Mouse (Mus musculus): ENCODE results near the gene Nemf.
"Not testable (repeated sequence)": the region's sequence is repeated elsewhere in the genome, so short reads cannot be mapped to it uniquely, and the experiment has no call there.

Nemf gene

DNA sequence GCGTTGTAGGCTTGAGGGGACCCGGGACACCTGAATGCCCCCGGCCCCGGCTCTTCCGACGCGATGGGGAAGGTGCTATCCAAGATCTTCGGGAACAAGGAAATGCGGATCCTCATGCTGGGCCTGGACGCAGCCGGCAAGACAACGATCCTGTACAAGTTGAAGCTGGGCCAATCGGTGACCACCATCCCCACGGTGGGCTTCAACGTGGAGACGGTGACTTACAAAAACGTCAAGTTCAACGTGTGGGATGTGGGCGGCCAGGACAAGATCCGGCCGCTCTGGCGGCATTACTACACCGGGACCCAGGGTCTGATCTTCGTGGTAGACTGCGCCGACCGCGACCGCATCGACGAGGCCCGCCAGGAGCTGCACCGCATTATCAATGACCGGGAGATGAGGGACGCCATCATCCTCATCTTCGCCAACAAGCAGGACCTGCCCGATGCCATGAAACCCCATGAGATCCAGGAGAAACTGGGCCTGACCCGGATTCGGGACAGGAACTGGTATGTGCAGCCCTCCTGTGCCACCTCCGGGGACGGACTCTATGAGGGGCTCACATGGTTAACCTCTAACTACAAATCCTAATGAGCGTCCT, 15.9 kb upstream of the Nemf start:
- peak; percentile 18 for DNase-seq (ENCODE audit: low spot score)

DNA sequence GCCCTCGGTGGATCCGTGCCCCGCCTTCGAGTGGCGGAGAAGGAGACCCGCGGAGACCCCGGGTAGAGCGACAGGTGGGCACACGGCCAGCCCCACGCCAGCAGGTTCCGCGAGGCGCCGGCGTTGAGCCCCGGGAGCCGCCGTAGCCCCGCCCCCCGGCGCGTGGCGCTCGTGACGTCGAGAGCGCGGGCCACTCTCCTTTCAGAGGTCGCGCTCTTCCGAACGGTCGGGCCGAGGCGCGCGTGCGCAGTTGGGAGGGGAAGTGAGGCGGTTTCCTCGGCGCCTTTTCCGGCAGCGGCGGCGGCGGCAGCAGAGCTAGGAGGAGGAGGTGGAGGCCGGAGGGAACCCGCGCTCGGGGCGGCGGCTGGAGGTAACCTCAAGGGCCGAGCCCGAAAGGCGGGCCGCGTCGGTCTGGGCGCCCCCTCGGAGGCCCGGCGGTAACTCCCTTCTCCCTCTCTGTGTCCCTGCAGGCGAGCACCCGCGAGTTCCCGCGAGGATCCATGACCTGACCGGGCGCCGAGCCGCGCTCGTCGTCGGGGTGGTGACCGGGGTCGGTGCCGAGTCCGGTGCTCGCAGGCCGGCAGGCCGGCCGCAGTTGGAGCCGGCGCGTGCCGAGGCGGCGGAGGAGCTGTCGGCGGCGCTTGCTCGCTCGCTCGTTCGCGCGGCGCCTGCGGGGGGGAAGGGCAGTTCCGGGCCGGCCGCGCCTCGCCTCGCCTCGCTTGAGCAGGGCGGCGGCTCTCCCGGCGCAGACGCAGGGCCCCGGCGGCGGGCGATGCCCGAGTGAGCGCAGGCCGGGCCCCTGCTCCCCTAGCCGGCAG, 15.1 kb upstream of the Nemf start, which contains the start of the genes Arf6 and Gm9887:
Gene Arf6 (plus strand): TSS at position 297 of the 818 bp plus-strand sequence.
Gene Gm9887 (minus strand): TSS at position 605 of the 818 bp plus-strand sequence.
- DNase-seq (ENCODE audit: low spot score), result peak; percentile 96

DNA sequence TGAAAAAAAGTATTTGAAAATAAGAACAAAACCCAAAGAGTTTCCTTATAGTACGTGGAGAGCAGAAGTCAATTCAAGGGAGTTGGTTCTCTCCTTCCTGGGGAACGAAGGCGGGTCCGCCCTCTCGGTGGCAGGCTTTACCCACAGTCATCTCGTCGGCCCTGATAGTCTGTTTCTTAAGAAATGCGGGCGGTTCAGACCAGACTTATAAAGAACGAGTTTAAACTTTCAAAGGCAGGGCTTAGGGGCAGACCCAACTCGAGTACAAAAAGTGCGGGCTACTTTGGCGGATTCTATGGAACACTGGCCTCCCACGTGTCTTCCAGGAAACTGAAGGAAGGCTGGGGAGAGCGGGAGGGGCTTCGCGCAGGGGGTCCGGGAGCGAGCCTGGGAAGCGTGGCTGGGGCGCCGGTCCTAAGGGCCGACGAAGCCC, 14.5 kb upstream of the Nemf start:
- no peak for DNase-seq (ENCODE audit: low spot score)

DNA sequence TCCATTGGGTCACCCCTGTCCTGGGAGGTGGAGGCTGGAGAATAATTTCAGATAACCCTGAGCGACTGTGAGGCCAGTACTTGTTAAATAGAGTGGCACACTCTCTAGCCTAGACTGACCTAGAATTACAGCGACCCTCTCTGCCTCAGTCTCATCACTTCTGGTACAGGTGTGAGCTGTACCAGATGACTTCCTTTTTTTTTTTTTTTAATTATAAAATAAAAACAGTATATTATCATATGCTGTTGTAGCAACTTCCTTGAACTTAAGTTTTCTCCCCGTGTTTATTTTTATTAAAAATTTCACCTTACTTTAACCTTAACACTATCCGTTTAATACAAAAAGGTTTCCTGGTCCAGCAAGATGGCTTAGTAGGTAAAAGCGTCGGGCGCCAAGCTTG, 14.0 kb upstream of the Nemf start:
- no peak for DNase-seq (ENCODE audit: low spot score)

DNA sequence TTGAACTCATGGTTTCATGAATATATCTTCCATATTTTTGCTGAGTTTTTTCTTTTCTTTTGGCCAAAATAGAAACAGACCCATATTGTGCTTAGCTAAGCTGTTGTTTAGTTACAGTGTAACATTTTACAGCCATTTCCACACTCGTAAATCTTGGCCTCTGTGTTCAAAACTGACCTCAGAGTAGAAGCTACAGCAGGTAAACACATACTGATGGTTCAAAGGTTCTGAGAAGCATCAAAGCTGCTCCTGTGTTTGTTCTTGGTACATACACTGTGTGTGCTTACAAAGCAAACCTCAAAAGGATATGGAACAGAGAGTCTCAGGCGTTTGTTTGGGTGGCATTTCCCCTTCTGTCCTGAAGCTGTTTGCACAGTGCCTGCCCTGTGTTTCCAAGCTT, 10.6 kb upstream of the Nemf start:
- DNase-seq (ENCODE audit: low spot score), result no peak

DNA sequence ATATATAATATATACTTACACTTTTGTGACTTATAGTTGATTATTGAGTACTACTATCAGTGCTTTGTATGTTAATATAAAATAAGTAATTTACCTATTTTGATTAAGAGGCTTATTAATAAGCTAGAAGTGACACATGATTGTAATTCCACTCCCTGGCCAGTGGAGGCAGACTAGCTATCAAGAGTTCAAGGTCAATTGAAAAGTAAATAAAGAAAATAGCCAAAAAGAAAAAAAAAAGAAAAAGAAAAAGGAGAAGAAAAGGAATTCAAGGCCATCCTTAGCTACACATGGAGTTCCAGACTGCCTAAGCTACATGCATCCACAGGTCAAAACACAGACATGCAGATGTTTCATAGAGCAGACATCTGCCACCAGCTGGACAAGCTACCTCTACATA, 9.5 kb upstream of the Nemf start:
- DNase-seq (ENCODE audit: low spot score), result no peak

DNA sequence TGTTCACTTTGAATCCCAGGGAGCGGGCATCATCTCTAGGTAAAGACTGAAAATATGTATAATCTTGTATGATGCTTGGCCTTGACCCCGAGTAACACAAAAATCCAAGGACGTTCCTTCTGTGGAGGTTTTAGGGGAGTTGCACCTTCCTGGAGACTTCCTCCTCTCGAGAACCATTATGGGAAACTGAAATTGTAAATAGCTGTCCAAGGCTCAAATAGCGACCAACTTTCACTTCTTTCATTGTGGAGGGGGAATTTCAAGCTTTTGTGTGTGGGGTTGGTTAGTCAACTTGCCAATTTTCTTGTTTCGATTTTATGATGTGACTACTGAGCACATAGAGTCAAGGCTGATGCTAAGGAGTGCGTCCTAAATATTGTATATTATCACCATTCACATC, 8.8 kb upstream of the Nemf start:
- no peak for DNase-seq (ENCODE audit: low spot score)

DNA sequence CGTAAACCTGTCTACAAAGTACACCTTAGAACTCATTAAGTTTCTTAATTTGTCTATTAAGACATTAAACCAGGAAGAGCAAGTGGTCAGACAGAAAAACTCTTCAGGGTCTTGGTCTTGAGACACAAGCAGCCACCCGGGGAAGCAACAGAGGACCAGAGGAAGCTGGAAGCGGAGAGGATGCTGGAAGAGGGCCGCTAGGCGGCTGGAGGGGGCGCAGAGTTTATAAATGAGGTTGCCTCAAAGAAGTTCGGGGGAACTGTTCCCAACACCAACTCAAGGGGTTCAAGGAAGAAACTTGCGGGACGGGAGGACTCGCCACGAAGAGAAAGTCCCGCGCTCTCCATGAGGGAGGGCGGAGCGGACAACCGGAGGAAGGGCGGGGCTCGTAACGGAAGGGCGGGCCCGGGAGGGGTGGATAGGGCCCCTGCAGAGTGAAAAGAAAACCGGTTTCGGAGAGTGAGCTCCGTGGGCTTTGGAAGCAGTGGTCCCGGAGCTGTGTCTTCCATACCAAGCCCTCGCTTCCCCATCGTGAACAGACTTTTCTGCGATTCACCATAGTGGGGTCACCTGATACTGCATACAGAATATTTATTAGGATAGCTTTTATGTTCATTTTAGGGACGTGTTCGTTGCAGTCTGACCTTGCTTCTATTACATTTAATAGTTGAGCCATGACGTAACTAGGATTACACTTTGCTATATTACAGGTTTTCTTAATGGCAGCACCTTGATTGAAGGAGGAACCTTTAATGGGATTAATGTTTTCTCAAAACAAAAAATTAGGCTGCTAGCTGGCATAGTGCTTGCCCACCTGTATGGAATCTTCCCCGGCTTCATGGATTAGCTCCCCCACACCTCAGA, 7.2 kb upstream of the Nemf start:
- DNase-seq (ENCODE audit: low spot score), result peak; percentile 69

DNA sequence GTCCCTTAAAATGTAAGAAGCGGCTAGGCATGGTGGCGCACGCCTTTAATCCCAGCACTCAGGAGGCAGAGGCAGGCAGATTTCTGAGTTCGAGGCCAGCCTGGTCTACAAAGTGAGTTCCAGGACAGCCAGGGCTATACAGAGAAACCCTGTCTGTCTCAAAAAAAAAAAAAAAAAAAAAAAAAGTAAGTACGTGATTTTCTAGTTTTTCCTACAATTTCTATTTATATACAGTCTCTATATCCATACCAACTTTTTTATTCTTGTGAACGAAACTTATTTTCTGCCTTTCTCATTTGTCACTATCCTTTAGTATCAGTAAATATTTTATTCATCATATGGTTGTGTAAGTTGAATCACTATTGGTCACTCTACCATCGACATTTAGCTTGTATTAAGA, 6.1 kb upstream of the Nemf start:
- not testable (repeated sequence) for DNase-seq (ENCODE audit: low spot score)

DNA sequence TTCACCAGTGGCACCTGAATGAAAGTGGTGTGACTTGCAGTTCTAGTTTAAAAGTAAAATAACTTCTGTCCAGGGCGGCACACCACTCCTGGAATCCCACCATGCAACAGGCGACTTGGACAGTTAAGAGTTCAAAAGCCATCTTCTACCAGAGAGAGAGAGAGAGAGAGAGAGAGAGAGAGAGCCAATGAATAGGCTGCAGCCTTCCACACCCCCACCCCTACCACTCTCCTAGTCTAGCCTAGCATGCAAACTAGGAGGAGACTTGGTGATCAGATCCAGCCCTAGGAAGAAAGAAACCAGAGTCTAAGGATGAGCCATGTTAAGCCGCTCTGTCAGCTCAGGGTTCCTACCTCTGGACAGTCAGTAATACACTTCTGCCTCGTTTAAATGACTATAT, 5.4 kb upstream of the Nemf start:
- DNase-seq (ENCODE audit: low spot score), result no peak

DNA sequence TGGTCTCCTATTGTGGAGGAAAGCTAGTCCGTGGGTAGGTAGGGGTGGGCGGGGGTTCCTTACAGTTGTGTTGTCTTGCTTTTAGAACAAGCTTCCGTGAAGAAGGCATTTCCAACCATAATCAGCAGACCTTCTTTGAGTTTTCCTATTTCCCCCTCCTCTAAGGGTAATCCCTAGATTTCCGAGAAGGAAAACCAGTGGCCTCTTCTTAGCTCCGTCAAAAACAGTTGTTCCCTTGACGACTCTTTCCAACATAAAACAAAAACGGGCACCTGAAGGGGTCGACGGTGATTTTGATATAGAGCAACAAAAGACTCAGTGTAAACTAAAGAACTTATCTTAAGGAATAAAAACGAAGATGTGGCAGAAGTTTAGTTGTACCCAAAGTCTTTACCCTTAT, 5.0 kb upstream of the Nemf start:
- no peak for DNase-seq (ENCODE audit: low spot score)

DNA sequence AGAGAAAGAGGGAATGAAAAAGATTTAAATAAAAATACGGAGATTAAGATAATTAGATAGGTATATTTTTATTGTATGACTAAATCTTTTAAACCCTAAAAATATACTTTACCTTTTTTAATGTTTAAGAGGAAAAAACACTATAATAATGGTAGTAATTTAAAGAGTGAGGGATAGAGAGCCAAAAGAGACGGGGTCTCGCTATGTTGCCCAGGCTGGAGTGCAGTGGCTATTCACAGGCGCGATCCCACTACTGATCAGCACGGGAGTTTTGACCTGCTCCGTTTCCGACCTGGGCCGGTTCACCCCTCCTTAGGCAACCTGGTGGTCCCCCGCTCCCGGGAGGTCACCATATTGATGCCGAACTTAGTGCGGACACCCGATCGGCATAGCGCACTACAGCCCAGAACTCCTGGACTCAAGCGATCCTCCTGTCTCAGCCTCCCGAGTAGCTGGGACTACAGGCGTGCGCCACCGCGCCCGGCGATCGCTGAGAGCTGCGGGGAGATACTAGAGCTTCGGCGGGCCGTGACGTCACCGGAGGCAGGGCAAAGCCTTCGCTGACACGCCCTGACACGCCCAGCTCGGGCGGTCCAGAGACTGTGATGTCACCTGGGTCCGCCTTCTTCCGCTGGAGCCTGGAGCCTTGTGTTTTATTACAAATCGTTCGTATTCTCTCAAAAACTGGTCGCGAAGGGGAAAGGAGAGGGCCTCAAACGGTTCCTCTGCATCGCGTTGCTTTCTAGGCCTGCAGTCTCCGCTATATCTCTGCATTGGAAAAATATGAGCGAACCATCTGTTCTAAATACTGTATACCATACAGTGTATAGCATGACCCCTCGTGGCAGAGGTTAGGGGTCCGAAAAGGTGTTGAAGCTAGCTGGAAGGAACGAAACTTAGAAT, 4.3 kb upstream of the Nemf start:
- peak; percentile 99 for DNase-seq (ENCODE audit: low spot score)

DNA sequence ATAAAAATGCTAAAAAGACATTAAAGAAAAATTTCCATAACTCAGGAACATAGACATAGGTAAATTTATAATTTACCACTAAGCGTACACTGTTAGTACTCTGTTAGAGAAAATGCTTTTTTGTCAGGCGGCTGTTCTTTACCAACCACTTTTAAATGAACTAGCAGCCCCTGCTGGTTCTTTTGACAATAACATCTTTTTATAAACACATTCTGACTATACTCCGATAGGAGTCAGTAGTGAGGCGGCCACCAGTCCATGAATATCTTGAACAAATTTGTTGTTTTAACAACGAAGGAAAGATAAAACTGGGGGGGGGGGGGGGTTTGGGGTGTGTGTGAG, 3.7 kb upstream of the Nemf start:
- DNase-seq (ENCODE audit: low spot score), result no peak

DNA sequence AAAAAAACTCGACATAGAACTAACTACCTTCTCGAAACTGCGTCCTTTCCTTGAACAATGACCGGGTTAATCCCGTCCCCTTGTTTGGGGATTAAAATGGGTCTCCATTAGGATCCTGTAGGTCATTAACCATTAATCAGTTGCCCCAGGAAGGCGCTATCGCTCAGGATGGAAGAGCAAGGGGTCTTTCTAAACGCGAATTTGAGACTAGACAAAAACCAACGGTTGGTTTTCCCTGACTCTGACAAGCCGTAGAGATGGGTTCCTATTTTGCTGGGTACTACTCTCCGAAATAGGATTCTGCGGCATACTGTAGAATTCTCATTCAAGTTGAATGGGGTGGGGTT, 308 bp upstream of the Nemf start:
- DNase-seq (ENCODE audit: low spot score), result no peak

DNA sequence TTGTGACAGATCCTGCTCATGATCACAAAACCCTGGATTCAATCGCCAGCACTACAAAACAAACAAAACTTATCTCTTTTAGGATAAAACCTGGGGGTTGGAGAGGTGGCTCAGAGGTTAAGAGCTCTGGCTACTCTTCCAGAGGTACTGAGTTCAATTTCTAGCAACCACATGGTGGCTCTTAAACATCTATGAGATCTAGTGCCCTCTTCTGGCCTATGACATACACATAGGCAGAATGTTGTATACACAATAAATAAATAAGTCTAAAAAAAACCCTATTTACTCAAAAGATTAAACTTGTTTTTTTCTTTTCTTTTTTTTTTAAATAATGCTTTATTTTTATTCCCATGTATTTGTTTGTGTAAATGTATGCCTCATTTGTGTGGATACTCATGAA, 5.3 kb downstream of the Nemf start:
- no peak for DNase-seq (ENCODE audit: low spot score)

DNA sequence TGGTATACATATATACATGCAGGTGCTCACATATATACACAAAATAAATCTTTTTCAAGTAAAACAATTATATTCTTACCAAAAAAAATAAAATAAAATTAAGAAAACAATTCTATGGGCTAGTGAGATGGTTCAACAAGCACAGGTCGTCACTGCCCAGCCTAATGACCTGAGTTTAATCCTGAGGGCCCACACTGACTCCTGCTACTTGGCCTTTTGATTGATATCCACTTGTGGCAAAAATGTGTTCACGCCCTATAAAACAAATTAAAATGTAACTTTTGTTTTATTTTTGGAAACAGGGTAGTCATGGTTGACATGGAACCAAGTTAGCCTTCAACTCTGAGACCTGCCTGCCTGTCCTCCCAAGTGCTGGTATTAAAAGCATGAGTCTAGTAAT, 7.0 kb downstream of the Nemf start:
- DNase-seq (ENCODE audit: low spot score), result no peak

DNA sequence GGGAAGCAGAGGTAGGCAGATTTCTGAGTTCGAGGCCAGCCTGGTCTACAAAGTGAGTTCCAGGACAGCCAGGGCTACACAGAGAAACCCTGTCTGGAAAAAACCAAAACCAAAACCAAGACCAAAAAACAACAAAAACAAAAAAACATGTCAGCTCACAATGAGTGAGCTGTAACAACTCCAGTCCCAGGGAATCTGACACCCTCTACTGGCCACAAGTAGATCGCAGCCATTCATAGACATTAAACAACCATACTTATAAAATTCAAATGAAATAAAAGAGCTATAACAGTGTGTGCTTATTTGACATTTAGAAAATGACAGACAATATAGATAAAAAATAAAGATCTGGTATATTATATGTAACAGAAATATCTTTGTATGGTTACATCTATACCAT, 23.4 kb downstream of the Nemf start:
- no peak for DNase-seq (ENCODE audit: low spot score)

DNA sequence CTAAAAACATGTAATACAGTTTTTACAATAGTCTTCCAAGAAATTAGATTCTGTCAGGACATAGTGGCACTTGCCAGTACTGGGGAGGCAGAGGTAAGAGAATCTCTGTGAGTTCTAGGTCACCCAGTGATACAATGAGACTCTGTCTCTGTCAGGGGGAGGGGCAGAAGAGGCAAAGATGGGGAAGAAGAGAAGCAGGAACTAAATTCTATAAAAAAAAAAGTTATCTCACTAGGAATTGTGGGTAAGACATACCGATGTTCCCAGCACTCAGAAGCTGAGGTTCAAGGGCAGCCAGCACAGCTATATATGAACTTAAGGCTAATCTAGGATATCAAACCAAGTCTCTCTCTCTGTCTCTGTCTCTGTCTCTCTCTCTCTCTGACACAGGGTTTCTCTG, 24.8 kb downstream of the Nemf start:
- no peak for DNase-seq (ENCODE audit: low spot score)

DNA sequence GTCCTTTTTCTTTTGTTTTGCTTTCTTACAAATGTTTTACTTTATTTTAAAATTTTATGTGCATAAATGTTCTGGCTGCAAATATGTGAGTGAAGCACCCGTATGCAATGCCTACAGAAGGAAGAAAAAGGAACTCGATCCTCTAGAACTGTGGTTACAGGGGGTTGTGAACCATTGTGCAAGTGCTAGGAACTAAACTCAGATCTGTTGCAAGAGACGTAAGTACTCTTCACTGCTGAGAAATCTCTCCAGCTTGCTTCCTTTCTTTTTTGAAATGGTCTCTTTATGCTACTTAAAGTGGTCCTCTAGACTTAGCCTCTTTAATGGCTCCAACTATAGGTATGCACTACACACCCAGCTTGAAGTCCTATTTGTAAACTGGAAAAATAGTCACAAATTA, 25.8 kb downstream of the Nemf start:
- DNase-seq (ENCODE audit: low spot score), result no peak

DNA sequence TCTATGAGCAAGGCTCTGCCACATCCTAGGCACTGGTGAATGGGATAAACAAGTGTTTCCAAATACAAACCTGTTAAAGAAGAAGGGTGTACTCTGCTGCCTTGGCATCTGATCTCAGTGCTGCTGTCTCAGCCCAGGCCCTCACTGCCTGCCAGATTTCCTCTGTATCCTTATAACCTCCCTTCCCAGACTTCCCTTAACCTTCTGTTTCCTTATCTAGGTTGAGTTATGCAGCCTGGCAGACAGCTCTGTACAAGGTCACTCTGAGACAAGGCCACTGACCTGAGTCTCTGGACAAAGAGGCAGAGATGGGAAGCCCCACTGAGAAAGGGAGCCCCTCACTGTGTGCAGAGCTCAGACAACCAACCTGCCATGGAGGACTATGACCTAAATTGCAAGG, 38.5 kb downstream of the Nemf start:
- DNase-seq (ENCODE audit: low spot score), result no peak

DNA sequence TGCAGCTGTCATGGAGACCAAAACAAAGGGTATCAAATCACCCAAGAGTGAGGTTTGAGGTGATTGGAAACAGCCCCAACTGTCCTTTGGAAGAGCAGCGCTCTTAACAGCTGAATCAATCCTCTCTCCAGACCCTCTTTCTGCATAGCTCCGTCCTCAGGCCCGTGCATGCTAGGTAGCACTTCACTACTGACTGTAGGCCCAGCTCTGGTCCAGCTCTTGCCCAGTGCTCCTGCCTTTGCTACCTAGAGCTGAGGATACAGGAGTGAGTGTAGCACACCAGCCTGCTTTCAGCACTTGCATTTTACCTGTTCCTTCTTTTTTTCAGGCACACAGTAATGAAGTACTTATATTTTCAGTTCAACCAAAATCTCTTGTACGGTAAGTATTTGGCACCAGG, 47.3 kb downstream of the Nemf start:
- DNase-seq (ENCODE audit: low spot score), result no peak

DNA sequence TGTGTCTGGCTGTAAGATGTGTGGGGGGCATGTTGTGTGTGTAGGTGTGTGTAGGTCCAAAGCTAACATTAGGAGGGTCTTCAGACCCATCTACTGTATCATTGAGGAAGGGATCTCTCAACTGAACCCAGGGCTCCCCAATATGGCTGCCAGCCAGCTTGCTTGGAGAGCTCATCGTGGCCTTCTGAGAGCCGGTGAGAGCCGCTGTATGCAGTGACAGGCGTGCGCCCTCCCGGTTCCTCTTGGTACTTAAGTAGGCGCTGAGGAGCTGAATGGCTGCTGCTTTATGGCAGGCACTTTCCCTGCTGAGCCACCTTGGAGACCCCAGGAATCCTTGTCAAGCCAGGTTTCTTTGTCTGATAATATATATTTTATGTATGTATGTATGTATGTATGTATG, 50.6 kb downstream of the Nemf start:
- DNase-seq (ENCODE audit: low spot score), result no peak
